Mouse (Mus musculus): ENCODE results near the gene Nudcd3. TPM values are rescaled to one million over a fixed set of nuclear protein-coding genes. Genes with fewer than 3 reads are reported as not detected.

Gene Nudcd3
- 43.6 and 52.5 TPM in 2 replicates for polyA plus RNA-seq (2012; rRNA removed)

GRCm38 (mm10) chr11:6200087-6200569, at the start of gene Nudcd3:
Nudcd3 (minus strand) TSS chr11:6200415.
- DNase-seq (ENCODE audit: low read depth), result no peak

- no peak for DNase-seq (ENCODE audit: low read depth)
Observed at GRCm38 (mm10) chr11:6244707-6245106, 44.5 kb upstream of the Nudcd3 start.

GRCm38 (mm10) chr11:6233025-6233424, 32.8 kb upstream of the Nudcd3 start:
- DNase-seq (ENCODE audit: low read depth), result no peak

GRCm38 (mm10) chr11:6230012-6230411, 29.8 kb upstream of the Nudcd3 start, which contains the start of gene Npc1l1:
Npc1l1 (minus strand) TSS chr11:6230143.
- DNase-seq (ENCODE audit: low read depth), result no peak

- DNase-seq (ENCODE audit: low read depth), result no peak
Observed at GRCm38 (mm10) chr11:6224541-6225229, 24.5 kb upstream of the Nudcd3 start.

GRCm38 (mm10) chr11:6222187-6222586, 22.0 kb upstream of the Nudcd3 start:
- DNase-seq (ENCODE audit: low read depth), result no peak

GRCm38 (mm10) chr11:6219967-6220366, 19.8 kb upstream of the Nudcd3 start:
- DNase-seq (ENCODE audit: low read depth), result no peak

- DNase-seq (ENCODE audit: low read depth), result no peak
Observed at GRCm38 (mm10) chr11:6218189-6218896, 18.1 kb upstream of the Nudcd3 start.

- no peak for DNase-seq (ENCODE audit: low read depth)
Observed at GRCm38 (mm10) chr11:6216834-6217233, 16.6 kb upstream of the Nudcd3 start.

- no peak for DNase-seq (ENCODE audit: low read depth)
Observed at GRCm38 (mm10) chr11:6208158-6208557, 7.9 kb upstream of the Nudcd3 start.

GRCm38 (mm10) chr11:6207090-6207489, 6.9 kb upstream of the Nudcd3 start:
- DNase-seq (ENCODE audit: low read depth), result no peak

- DNase-seq (ENCODE audit: low read depth), result no peak
Observed at GRCm38 (mm10) chr11:6200570-6200969, 355 bp upstream of the Nudcd3 start.

GRCm38 (mm10) chr11:6199410-6200086, 667 bp downstream of the Nudcd3 start, which contains the start of gene A730071L15Rik:
A730071L15Rik (plus strand) TSS chr11:6200029.
- DNase-seq (ENCODE audit: low read depth), result no peak

GRCm38 (mm10) chr11:6198449-6198848, 1.8 kb downstream of the Nudcd3 start:
- no peak for DNase-seq (ENCODE audit: low read depth)

GRCm38 (mm10) chr11:6196780-6197179, 3.4 kb downstream of the Nudcd3 start:
- no peak for DNase-seq (ENCODE audit: low read depth)

GRCm38 (mm10) chr11:6187878-6188277, 12.3 kb downstream of the Nudcd3 start:
- DNase-seq (ENCODE audit: low read depth), result no peak

- DNase-seq (ENCODE audit: low read depth), result no peak
Observed at GRCm38 (mm10) chr11:6187399-6187798, 12.8 kb downstream of the Nudcd3 start.

- DNase-seq (ENCODE audit: low read depth), result no peak
Observed at GRCm38 (mm10) chr11:6184202-6184935, 15.8 kb downstream of the Nudcd3 start.

- no peak for DNase-seq (ENCODE audit: low read depth)
Observed at GRCm38 (mm10) chr11:6183246-6183645, 17.0 kb downstream of the Nudcd3 start.

GRCm38 (mm10) chr11:6180811-6181399, 19.3 kb downstream of the Nudcd3 start:
- no peak for DNase-seq (ENCODE audit: low read depth)

- DNase-seq (ENCODE audit: low read depth), result no peak
Observed at GRCm38 (mm10) chr11:6179194-6179593, 21.0 kb downstream of the Nudcd3 start.
